Mouse (Mus musculus) heart, embryonic 15.5 days (tissue): ENCODE data around the gene Pus7. TPM values are rescaled to one million over a fixed set of nuclear protein-coding genes. Genes with fewer than 3 reads are reported as not detected.

Experiments
- ATAC-seq: fragments of 200-750 bp; cut with Nextera tagmentation; replicated peaks from 2 replicates; pipeline ENCODE4 v1.8.0; 2017; ENCODE audit warnings: low read depth, moderate TSS enrichment; ENCODE audit not compliant: insufficient number of reproducible peaks, insufficient read depth, low FRiP score
- H3K27ac ChIP-seq: fragments of 300-500 bp; sonication (generic); 2 replicates; pipeline ENCODE4 v1.5.1; 2015; ENCODE audit warnings: mild to moderate bottlenecking, inconsistent platforms
- H3K27me3 ChIP-seq: fragments of 300-500 bp; sonication (generic); 2 replicates; pipeline ENCODE4 v1.6.1; 2015; ENCODE audit warnings: inconsistent platforms
- H3K36me3 ChIP-seq: fragments of 300-500 bp; sonication (generic); 2 replicates; pipeline ENCODE4 v1.6.1; 2015; ENCODE audit warnings: mild to moderate bottlenecking, inconsistent platforms
- H3K4me1 ChIP-seq: fragments of 300-500 bp; sonication (generic); replicated peaks from 2 replicates; pipeline ENCODE4 v1.6.1; 2015; ENCODE audit warnings: inconsistent platforms
- H3K4me2 ChIP-seq: fragments of 300-500 bp; sonication (generic); 2 replicates; pipeline ENCODE4 v1.6.1; 2015; ENCODE audit warnings: inconsistent platforms, mild to moderate bottlenecking, moderate library complexity
- H3K4me3 ChIP-seq: fragments of 300-500 bp; sonication (generic); 2 replicates; pipeline ENCODE4 v1.5.1; 2015; ENCODE audit warnings: mild to moderate bottlenecking, inconsistent platforms
- H3K9ac ChIP-seq: fragments of 300-500 bp; sonication (generic); 2 replicates; pipeline ENCODE4 v1.6.1; 2015; ENCODE audit warnings: mild to moderate bottlenecking, inconsistent platforms
- H3K9me3 ChIP-seq: fragments of 300-500 bp; sonication (generic); replicated peaks from 2 replicates; pipeline ENCODE4 v1.6.1; 2016; ENCODE audit warnings: inconsistent platforms
- WGBS: fragments of 180-500 bp; shearing (Covaris S2); methylation state at CpG from one replicate; pipeline ENCODE4 v1.1.7; 2015; ENCODE audit warnings: mixed read lengths; 5-methylcytosine and 5-hydroxymethylcytosine counted together
- polyA plus RNA-seq: library from polyadenylated mRNA; unstranded; fragments of >200 nt; fragmentation: Nextera tagmentation; extraction: Ambion mirVana; gene quantifications from 2 replicates; pipeline ENCODE4 v1.2.1, GENCODE M21; 2015

Pus7 gene
- polyA plus RNA-seq, 1 experiment from 2014 or later: 18.1 TPM

DNA sequence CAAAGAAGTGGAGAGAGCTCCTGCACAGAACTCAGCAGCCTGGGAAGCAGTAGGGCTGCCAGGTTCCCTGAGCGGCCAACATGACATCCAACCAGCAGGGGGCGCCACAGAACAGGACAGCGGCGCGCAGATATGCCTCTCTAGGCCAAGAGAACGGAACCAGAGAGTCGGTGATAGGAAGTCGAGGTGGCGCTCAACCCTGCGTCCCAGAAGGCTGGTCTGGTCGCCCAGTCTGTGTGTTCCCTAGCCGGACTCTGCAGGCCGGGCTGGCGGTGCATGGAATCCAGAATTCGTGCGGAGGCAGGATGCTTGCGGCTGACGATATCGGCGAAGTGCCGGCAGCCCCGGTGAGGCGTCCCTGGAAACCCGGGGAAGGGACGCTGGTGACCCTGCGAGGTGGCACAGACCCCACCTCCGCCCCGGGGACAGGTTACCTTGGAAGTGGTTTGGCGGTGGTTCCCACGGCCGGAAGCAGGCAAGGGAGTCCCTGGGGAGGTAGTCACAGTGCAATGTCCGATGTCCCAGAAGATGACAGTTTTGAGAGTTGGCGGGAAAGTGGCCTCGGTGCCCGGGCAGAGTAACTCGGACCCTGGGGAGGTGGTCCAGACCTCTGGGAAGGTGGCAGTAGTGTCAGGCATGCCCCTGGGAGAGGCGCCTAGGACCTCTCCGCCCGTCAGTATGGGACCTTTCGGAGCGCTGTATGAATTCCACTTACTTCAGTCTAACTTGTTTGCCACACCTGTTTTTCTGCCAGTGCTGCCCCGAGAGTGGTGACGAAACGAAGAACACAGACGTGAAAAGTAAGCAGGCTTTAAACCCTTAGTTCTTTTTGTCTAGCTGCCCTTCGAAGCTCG is 4.3 kb upstream of the Pus7 start, which contains the start of gene Rint1:
TSS of gene Rint1 (plus strand) at position 176 of the 854 bp plus-strand sequence.
- ATAC-seq: peak; percentile 85
- Histone ChIP-seq H3K4me3 (peak within 1 kb of the TSS; percentile 93), H3K4me1 (peaks cover 16% of the 10 kb centered on the region), H3K9me3 (no peaks in the 10 kb centered on the region), H3K4me2 (peak within 1 kb of the TSS; percentile 86), H3K27me3 (no peaks in the 10 kb centered on the region), H3K27ac (peak within 1 kb of the TSS; percentile 85), H3K9ac (peak within 1 kb of the TSS; percentile 92), H3K36me3 (peaks cover 20% of the 10 kb centered on the region; the same call in 1 of the 2 replicates)
- WGBS: 2% methylated on average over 47 of the region's 47 CpGs

DNA sequence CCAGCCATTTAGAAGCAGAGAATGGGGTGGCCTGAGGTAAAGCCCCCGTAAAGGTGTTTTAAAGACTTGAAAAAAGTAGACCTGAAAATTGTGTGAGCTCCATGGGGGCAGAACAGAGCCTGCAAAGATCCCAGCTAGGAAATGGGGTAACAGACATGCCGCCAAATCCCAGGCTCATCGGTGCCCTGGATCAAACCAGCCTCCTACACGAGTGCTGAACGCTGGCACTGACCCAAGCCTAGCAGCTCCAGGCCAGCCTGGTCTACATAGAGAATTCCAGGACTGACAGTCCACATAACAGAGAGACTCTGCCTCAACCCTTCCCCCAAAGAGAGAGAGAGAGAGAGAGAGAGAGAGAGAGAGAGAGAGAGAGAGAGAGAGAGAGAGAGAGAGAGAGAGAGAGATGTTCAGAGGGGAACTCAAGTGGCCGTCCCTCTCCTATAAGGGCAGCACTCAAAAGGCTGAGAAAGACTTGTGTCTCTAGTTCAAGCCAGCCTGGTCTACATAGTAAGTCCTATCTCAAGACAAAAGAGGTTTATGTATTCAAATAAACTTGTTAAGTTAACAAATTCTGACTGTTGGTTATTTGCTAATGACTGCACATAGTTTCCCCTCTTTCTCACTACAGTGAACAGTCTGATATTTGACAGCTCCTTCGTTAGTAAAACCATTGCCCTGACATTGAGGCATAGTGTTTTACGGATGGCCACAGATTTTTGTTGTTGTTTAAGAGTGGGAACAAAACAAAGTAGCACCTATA is 1.3 kb downstream of the Pus7 start:
- Histone ChIP-seq H3K4me3 (peak overlapping the region; percentile 84), H3K9me3 (no peaks in the 10 kb centered on the region), H3K4me1 (peaks cover 13% of the 10 kb centered on the region), H3K4me2 (peak overlapping the region; percentile 75), H3K36me3 (0 out of 2 replicates have a peak, but pooled peaks cover 1% of the 10 kb centered on the region), H3K27me3 (no peaks in the 10 kb centered on the region), H3K27ac (no peak overlapping the region), H3K9ac (0 out of 2 replicates have a peak overlapping the region, but pooled peaks have one; percentile 78)
- 44% methylated on average over 8 of the region's 8 CpGs for WGBS
- no peak for ATAC-seq

DNA sequence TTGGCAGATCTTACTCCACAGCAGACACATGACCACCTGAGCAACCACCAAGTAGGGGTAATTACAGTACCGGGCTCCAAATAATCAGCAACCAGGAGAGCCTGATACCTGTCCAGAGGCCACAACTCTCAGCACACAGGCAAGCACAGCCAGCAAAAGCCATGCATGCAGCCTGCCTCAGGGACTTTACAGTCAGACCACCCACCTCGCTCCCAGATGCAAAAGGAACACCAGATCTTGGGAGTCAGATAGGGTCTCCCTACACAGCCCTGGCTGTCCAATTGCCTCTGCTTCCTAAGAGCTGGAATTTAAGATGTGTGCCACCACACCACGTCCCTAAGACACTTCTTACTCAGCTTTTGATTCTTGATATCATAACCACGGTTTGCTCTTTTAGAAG is 2.3 kb downstream of the Pus7 start:
- no peaks in the 10 kb centered on the region for H3K9me3 ChIP-seq
- no peak overlapping the region for H3K27ac ChIP-seq
- no peak for ATAC-seq
- WGBS: 73% methylated on average over 4 of the region's 4 CpGs
- 0 out of 2 replicates have a peak, but pooled peaks cover 4% of the 10 kb centered on the region for H3K36me3 ChIP-seq
- H3K4me3 ChIP-seq: no peak overlapping the region
- H3K27me3 ChIP-seq: no peaks in the 10 kb centered on the region
- no peak overlapping the region for H3K9ac ChIP-seq
- H3K4me1 ChIP-seq: peaks cover 11% of the 10 kb centered on the region
- no peak overlapping the region for H3K4me2 ChIP-seq

DNA sequence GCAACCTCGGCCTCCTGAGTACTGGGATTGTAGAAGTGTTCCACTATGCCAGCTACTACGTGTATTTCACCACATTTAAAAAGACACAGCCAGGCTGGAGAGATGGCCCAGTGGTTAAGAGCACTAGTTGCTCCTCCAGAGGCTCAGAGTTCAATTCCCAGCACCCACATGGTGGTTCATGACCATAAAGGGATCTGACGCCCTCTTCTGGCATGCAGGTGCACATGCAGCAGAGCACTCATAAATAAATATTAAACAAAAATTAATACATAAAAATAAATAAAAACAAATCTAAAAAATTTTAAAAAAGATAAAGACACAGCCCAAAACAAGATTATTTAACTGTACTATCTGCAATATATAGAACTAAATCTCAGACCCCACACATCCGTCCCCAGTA is 3.0 kb downstream of the Pus7 start:
- H3K9ac ChIP-seq: no peak overlapping the region

DNA sequence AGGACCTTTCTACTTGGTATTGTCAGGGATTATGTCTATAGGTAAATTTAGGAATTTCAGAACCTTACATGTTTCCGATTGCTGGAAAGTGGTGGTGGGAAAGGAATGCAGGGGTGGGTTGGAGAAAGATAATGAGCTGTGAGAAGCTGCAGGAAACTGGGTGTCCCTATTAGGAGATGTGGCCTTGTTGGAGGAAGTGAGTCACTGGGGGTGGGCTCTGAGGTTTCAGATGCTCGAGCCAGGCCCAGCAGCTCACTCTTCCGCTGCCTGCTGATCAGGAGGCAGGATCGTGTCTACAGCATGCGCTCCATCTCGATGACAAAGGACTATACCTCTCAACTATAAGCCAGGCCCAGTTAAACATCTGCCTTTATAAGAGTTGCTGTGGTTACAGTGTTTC is 9.3 kb downstream of the Pus7 start:
- no peak overlapping the region for H3K4me2 ChIP-seq
- no peaks in the 10 kb centered on the region for H3K4me1 ChIP-seq
- ATAC-seq: no peak
- 65% methylated on average over 6 of the region's 6 CpGs for WGBS
- no peak overlapping the region for H3K4me3 ChIP-seq
- no peak overlapping the region for H3K9ac ChIP-seq
- peaks cover 29% of the 10 kb centered on the region for H3K36me3 ChIP-seq
- no peaks in the 10 kb centered on the region for H3K27me3 ChIP-seq
- H3K27ac ChIP-seq: no peak overlapping the region
- no peaks in the 10 kb centered on the region for H3K9me3 ChIP-seq

More for the DNA sequence above, 3.0 kb downstream of the Pus7 start:
- Histone ChIP-seq H3K4me2 (no peak overlapping the region), H3K4me1 (peaks cover 11% of the 10 kb centered on the region), H3K27ac (no peak overlapping the region), H3K36me3 (0 out of 2 replicates have a peak, but pooled peaks cover 6% of the 10 kb centered on the region), H3K9me3 (no peaks in the 10 kb centered on the region), H3K4me3 (no peak overlapping the region), H3K27me3 (no peaks in the 10 kb centered on the region)
- 87% methylated on average over 4 of the region's 4 CpGs for WGBS
- ATAC-seq: no peak

DNA sequence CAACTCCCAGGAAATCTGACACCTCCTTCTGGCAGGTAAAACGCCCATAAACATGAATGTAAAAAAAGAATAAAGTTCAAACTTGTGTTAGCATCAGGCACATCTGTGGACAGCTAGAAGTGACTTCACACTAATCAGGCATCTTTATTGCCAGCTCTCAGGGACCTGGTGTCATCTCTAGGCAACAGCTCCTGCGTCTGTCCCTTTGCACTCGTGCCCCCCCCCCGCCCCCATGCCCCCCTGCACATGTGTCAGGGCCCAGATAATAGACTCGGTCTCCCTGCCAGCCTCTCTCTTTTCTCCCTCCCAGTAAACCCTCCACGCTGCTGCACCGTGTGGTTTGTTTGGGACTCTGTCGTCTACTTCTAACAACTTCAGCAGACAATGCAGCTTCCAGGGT is 12.4 kb downstream of the Pus7 start:
- Histone ChIP-seq H3K9me3 (no peaks in the 10 kb centered on the region), H3K27me3 (no peaks in the 10 kb centered on the region), H3K4me3 (no peak overlapping the region), H3K4me2 (no peak overlapping the region), H3K36me3 (peaks cover 48% of the 10 kb centered on the region), H3K27ac (no peak overlapping the region), H3K4me1 (no peaks in the 10 kb centered on the region), H3K9ac (no peak overlapping the region)
- WGBS: 34% methylated on average over 8 of the region's 8 CpGs
- ATAC-seq: no peak

DNA sequence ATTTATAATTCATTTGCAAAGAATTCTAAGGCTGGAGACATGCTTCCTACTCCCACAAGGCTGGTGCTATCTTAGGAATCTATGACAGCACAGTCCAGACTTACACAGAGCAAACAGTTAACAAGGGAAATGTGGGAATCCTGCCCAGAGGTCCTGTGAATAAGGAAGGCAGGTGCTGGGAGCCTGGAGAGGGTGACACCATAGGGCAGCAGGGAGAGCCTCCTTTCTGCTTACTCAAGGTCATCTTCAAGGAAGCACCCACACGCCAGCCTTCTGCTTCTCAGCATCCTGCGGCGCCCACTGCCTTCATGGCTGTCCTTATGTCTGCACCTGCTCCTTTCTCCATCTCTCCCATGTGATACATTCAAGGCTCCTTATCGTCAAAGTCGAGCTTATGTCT is 19.0 kb downstream of the Pus7 start:
- no peak for ATAC-seq
- Histone ChIP-seq H3K27ac (no peak overlapping the region), H3K9ac (no peak overlapping the region), H3K4me1 (no peaks in the 10 kb centered on the region), H3K4me3 (no peak overlapping the region), H3K4me2 (no peak overlapping the region), H3K27me3 (no peaks in the 10 kb centered on the region), H3K9me3 (no peaks in the 10 kb centered on the region), H3K36me3 (peaks cover 52% of the 10 kb centered on the region)
- WGBS: 92% methylated on average over 5 of the region's 5 CpGs

DNA sequence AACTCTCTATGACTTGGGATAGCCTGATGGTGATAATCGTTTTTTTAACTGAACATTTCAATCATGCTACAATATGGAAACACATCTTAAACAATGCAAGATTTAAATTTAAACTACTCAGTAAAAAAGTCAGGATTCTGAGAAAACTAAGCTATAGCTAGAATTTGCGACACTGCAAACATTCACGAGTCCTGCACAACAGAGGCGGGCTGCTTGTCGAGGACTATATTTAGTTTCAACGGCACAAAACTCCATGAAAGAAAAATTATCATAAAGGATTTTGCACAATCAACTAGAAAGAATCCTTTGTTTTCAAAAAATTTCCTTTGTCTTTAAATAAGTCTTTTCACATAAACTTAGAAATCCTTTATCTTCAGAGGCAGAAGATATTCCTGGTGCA is 21.0 kb downstream of the Pus7 start:
- ATAC-seq: no peak
- H3K4me2 ChIP-seq: no peak overlapping the region
- no peak overlapping the region for H3K4me3 ChIP-seq
- no peak overlapping the region for H3K27ac ChIP-seq
- WGBS: 90% methylated on average over 6 of the region's 6 CpGs
- no peaks in the 10 kb centered on the region for H3K9me3 ChIP-seq
- H3K4me1 ChIP-seq: 0 out of 2 replicates have a peak, but pooled peaks cover 3% of the 10 kb centered on the region
- peaks cover 44% of the 10 kb centered on the region for H3K36me3 ChIP-seq
- H3K9ac ChIP-seq: no peak overlapping the region
- H3K27me3 ChIP-seq: no peaks in the 10 kb centered on the region

DNA sequence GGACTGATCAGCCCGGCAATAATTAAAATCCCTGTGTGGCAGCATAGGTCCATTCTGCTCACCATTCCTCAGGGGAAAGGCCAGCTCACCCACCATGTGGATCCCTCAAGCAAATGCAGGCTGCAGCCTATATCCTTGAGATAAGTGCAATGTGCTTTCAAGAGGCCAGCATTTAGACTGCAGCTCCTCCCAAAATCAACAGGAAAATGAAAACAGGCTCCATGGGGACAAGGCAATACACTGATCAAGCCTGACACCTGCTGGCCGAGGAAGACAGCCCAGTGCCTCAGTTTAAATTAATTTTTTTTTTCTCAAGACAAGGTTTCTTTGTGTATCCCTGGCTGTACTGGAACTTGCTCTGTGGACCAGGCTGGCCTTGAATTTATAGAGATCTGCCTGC is 24.9 kb downstream of the Pus7 start:
- H3K27ac ChIP-seq: peak overlapping the region; percentile 7; the same call in 1 of the 2 replicates
- 0 out of 2 replicates have a peak, but pooled peaks cover 3% of the 10 kb centered on the region for H3K4me1 ChIP-seq
- H3K36me3 ChIP-seq: peaks cover 50% of the 10 kb centered on the region
- ATAC-seq: no peak; the same call in 1 of the 2 replicates
- no peak overlapping the region for H3K4me3 ChIP-seq
- H3K9me3 ChIP-seq: no peaks in the 10 kb centered on the region
- WGBS: 41% methylated on average over 2 of the region's 2 CpGs
- H3K9ac ChIP-seq: no peak overlapping the region
- no peak overlapping the region for H3K4me2 ChIP-seq
- no peaks in the 10 kb centered on the region for H3K27me3 ChIP-seq

DNA sequence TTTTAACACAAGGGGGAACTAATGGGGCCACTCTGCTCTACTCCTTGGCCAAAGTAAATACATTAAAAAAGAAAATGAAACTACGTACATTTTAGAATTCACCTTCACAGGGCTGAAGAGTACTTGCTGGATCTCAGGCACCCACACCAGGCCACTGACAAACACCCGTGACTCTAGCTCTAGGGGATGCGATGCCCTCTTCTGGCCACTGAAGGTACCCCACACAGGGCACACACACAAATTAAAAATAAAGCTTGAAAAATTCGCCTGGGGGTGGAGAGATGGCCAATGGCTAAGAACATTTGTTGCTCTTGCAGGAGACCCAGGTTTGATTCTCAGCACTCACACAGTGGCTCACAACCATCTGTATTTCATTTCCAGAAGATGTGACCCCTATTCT is 27.1 kb downstream of the Pus7 start:
- Histone ChIP-seq H3K27me3 (no peaks in the 10 kb centered on the region), H3K4me2 (no peak overlapping the region), H3K36me3 (peaks cover 38% of the 10 kb centered on the region), H3K9me3 (no peaks in the 10 kb centered on the region), H3K9ac (no peak overlapping the region), H3K4me1 (0 out of 2 replicates have a peak, but pooled peaks cover 3% of the 10 kb centered on the region), H3K27ac (no peak overlapping the region), H3K4me3 (no peak overlapping the region)
- ATAC-seq: no peak
- 89% methylated on average over 4 of the region's 4 CpGs for WGBS

DNA sequence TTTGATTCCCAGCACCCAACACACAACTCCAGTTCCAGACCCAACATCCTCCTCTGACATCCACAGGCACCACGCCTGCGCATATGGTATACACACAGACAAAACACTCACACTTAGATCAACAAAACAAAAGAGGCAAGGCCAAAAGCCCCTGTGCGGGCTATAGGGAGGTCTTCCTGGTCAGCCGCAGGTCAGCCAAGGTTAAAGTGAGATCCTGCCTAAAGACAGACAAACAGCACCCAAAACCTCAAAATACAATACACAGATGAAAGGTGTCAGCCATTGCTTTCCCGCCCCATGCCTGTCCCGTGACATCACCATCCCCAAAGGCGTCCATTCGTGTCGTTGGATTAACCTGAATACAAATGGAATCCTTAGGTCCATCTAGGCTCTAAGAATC is 27.9 kb downstream of the Pus7 start:
- 95% methylated on average over 9 of the region's 9 CpGs for WGBS
- no peak for ATAC-seq

More for the DNA sequence above, 27.9 kb downstream of the Pus7 start:
- H3K9me3 ChIP-seq: no peaks in the 10 kb centered on the region
- no peak overlapping the region for H3K9ac ChIP-seq
- H3K27ac ChIP-seq: no peak overlapping the region
- no peak overlapping the region for H3K4me2 ChIP-seq
- 0 out of 2 replicates have a peak, but pooled peaks cover 3% of the 10 kb centered on the region for H3K4me1 ChIP-seq
- H3K27me3 ChIP-seq: no peaks in the 10 kb centered on the region
- peaks cover 35% of the 10 kb centered on the region for H3K36me3 ChIP-seq
- no peak overlapping the region for H3K4me3 ChIP-seq
